Comparison of ENCODE assay signal across 10 mouse cellular contexts in genomic region chr7:68365711-68366110, GRCm38 (mm10).
DNase-seq lines count a peak whose midpoint lies in the region; TF ChIP-seq lines count a peak whose summit lies in the region.
"Had no signal": no experiment of that assay in that cellular context is flagged by ENCODE, and none has a peak within 500 bp of the region (broad histone marks: within the 10 kb centered on the region; RNA-seq: fewer than 3 reads in every experiment).

No protein-coding gene starts in this region.

- WGBS in thymus, adult 2 months: 95% methylated on average over 9 of the region's 9 CpGs

- DNase-seq in cerebellum, adult 18-20 months: peak; percentile 20 to 21
- no peak for DNase-seq in cerebellum, adult 11 months
- DNase-seq in left cerebral cortex, adult 18-20 months (ENCODE audit: low spot score in 2 of 2): peak; percentile 7 to 21
- DNase-seq in left cerebral cortex, adult 11 months (ENCODE audit: low spot score): no peak
- peak; percentile 14 to 19 for DNase-seq in left cerebral cortex, adult 2 months (ENCODE audit: extremely low spot score in 1 of 2, low spot score in 2 of 2)
- peak; percentile 60 for DNase-seq in right cerebral cortex, postnatal 4 days
- DNase-seq in thymus, postnatal 10 days (ENCODE audit: low spot score in 2 of 2): no peak
- no peak for DNase-seq in thymus, adult 2 months
- DNase-seq: embryo, embryonic 11 days; liver, embryonic 13.5 days had no signal

- intact Hi-C loops in left cerebral cortex, adult 2 months (cut with DNase I): no loop called here

- peaks cover 9% of the 10 kb centered on the region for H3K4me1 ChIP-seq in thymus, adult 2 months (replicated peaks; ENCODE audit: control insufficient read depth, insufficient read depth, low read length)
- H3K4me1 ChIP-seq: liver, embryonic 13.5 days had no signal

- no peak overlapping the region for H3K27ac ChIP-seq in left cerebral cortex, adult 2 months
- H3K27ac ChIP-seq in thymus, adult 2 months (ENCODE audit: control insufficient read depth, insufficient read depth, low read length): no peak overlapping the region
- H3K27ac ChIP-seq: liver, embryonic 13.5 days had no signal

- TF ChIP-seq POLR2A in thymus, adult 2 months (IDR thresholded peaks at IDR 0.05; ENCODE audit: control insufficient read depth, extremely low read depth, insufficient read depth, low read length, poor library complexity): no peak

- peaks cover 40% of the 10 kb centered on the region for H3K36me3 ChIP-seq in thymus, adult 2 months (ENCODE audit: control insufficient read depth, insufficient read depth, low read length)
- H3K36me3 ChIP-seq: liver, embryonic 13.5 days had no signal

- no peak overlapping the region for H3K4me3 ChIP-seq in left cerebral cortex, adult 2 months
- no peak overlapping the region for H3K4me3 ChIP-seq in thymus, adult 2 months (ENCODE audit: control insufficient read depth, insufficient read depth, low read length)
- H3K4me3 ChIP-seq: liver, embryonic 13.5 days had no signal

- no peak for TF ChIP-seq CTCF in left cerebral cortex, adult 2 months (IDR thresholded peaks at IDR 0.05)
- no peak for TF ChIP-seq CTCF in thymus, adult 2 months (IDR thresholded peaks at IDR 0.05; ENCODE audit: borderline replicate concordance, control insufficient read depth, extremely low read depth, insufficient read depth, low read length, poor library complexity)

- H3K27me3 ChIP-seq in thymus, adult 2 months (ENCODE audit: control insufficient read depth, insufficient read depth, low read length): no peaks in the 10 kb centered on the region

Comparison
In these comparisons a context has a peak if more than half of its experiments do, and no peak if none do; other contexts are left out.
1. DNase-seq: peak in cerebellum, adult 18-20 months (2 of 2), left cerebral cortex, adult 18-20 months (2 of 2), left cerebral cortex, adult 2 months (2 of 2) and right cerebral cortex, postnatal 4 days (single experiment); none in cerebellum, adult 11 months (single experiment), left cerebral cortex, adult 11 months (single experiment), thymus, postnatal 10 days (0 of 2) and thymus, adult 2 months (single experiment).